Mouse (Mus musculus) small intestine, adult 2 months (tissue): ENCODE data around the gene Tmem211.

Source experiments
- CTCF ChIP-seq: fragments of 200-500 bp; IDR thresholded peaks from 2 replicates; pipeline ENCODE4 v1.5.1; 2012; ENCODE audit warnings: low read depth, mild to moderate bottlenecking, control low read depth, inconsistent platforms, low read length, moderate library complexity, mixed read lengths; ENCODE audit not compliant: insufficient replicate concordance, insufficient read length; ENCODE audit errors: extremely low read depth
- POLR2A ChIP-seq: fragments of 200-500 bp; IDR thresholded peaks from 2 replicates; pipeline ENCODE4 v1.6.1; 2012; ENCODE audit warnings: low read depth, mild to moderate bottlenecking, control low read depth, inconsistent platforms, low read length, moderate library complexity

GRCm38 (mm10) chr5:113210314-113210713 lies 16.4 kb upstream of the Tmem211 start:
- no peak for TF ChIP-seq CTCF
- no peak for TF ChIP-seq POLR2A
